Mouse (Mus musculus) natural killer cell, adult 2 months (primary cell): ENCODE data around the gene Pla2g5.
"Not testable (repeated sequence)": the region's sequence is repeated elsewhere in the genome, so short reads cannot be mapped to it uniquely, and the experiment has no call there.

Experiments used
- DNase-seq, 2 experiments: peaks; one replicate each; pipeline ENCODE4 v3.0.0; 2022; ENCODE audit warnings: low spot score in 2 of 2

Gene Pla2g5

GRCm38 (mm10) chr4:138857576-138857975 lies 5.7 kb downstream of the Pla2g5 start:
- no peak for DNase-seq

GRCm38 (mm10) chr4:138856491-138856890 lies 6.8 kb downstream of the Pla2g5 start:
- DNase-seq, result peak; percentile 26 to 48

GRCm38 (mm10) chr4:138855092-138855632 lies 8.1 kb downstream of the Pla2g5 start:
- no peak for DNase-seq

GRCm38 (mm10) chr4:138852961-138853360 lies 10.3 kb downstream of the Pla2g5 start:
- no peak for DNase-seq

- peak; percentile 27 to 52 for DNase-seq
These were observed 11.8 kb downstream of the Pla2g5 start for GRCm38 (mm10) chr4:138851463-138851862.

GRCm38 (mm10) chr4:138841386-138841785 lies 21.9 kb downstream of the Pla2g5 start:
- no peak for DNase-seq

- no peak for DNase-seq
These were observed 22.6 kb downstream of the Pla2g5 start for GRCm38 (mm10) chr4:138840726-138841125.

GRCm38 (mm10) chr4:138839806-138840205 lies 23.5 kb downstream of the Pla2g5 start:
- DNase-seq, result no peak

- DNase-seq, result no peak
These were observed 36.1 kb downstream of the Pla2g5 start for GRCm38 (mm10) chr4:138827147-138827546.

- no peak for DNase-seq
These were observed 37.3 kb downstream of the Pla2g5 start for GRCm38 (mm10) chr4:138825751-138826567.

GRCm38 (mm10) chr4:138824660-138825059 lies 38.6 kb downstream of the Pla2g5 start:
- no peak for DNase-seq

GRCm38 (mm10) chr4:138824161-138824560 lies 39.1 kb downstream of the Pla2g5 start:
- DNase-seq, result not testable (repeated sequence)

GRCm38 (mm10) chr4:138821036-138821435 lies 42.2 kb downstream of the Pla2g5 start:
- no peak for DNase-seq

- DNase-seq, result no peak
These were observed 44.2 kb downstream of the Pla2g5 start for GRCm38 (mm10) chr4:138819101-138819500.

GRCm38 (mm10) chr4:138817736-138818135 lies 45.5 kb downstream of the Pla2g5 start:
- no peak for DNase-seq

GRCm38 (mm10) chr4:138816166-138816565 lies 47.1 kb downstream of the Pla2g5 start:
- no peak for DNase-seq

GRCm38 (mm10) chr4:138806920-138807541 lies 56.3 kb downstream of the Pla2g5 start:
- no peak for DNase-seq

- no peak for DNase-seq
These were observed 57.1 kb downstream of the Pla2g5 start for GRCm38 (mm10) chr4:138806160-138806559.

- DNase-seq, result no peak
These were observed 58.0 kb downstream of the Pla2g5 start for GRCm38 (mm10) chr4:138805248-138805647.

GRCm38 (mm10) chr4:138802917-138803316 lies 60.4 kb downstream of the Pla2g5 start:
- DNase-seq, result no peak

- DNase-seq, result no peak
These were observed 61.7 kb downstream of the Pla2g5 start for GRCm38 (mm10) chr4:138801631-138802030.

- DNase-seq, result no peak
These were observed 63.0 kb downstream of the Pla2g5 start for GRCm38 (mm10) chr4:138800134-138800744.

- DNase-seq, result no peak
These were observed 66.1 kb downstream of the Pla2g5 start for GRCm38 (mm10) chr4:138797217-138797570.
